Mouse (Mus musculus) retina, adult 2 months (tissue): ENCODE measurements around the gene Serpinb1c.
"Not testable (repeated sequence)": the region's sequence is repeated elsewhere in the genome, so short reads cannot be mapped to it uniquely, and the experiment has no call there.

ENCODE experiments used
- DNase-seq: peaks from one replicate; pipeline ENCODE4 v3.0.0-alpha.2; 2012; ENCODE audit warnings: low read depth, low spot score

Serpinb1c gene

GRCm38 (mm10) chr13:32898111-32898510, at the start of gene Serpinb1c:
TSS of gene Serpinb1c (minus strand) at chr13:32898211.
- no peak for DNase-seq

DNA sequence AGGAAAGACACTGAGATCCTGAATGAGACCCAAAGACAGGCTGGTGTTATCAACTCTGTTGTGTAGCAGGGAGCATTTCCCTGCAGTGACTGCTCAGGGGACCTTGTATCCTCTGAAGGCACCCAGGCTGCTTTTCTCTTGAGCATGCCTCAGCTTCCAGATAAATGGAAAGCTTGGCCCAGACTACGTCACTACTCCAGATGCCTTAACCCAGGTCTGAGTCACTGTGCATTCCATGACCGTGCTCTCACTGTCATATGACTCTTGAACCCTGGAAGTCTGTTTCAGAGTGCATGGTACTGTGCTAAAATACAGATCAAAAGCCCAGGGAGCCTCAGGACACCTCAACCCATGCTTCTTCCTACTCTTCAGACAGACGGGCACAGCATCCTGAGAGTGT, 41.2 kb upstream of the Serpinb1c start:
- not testable (repeated sequence) for DNase-seq

DNA sequence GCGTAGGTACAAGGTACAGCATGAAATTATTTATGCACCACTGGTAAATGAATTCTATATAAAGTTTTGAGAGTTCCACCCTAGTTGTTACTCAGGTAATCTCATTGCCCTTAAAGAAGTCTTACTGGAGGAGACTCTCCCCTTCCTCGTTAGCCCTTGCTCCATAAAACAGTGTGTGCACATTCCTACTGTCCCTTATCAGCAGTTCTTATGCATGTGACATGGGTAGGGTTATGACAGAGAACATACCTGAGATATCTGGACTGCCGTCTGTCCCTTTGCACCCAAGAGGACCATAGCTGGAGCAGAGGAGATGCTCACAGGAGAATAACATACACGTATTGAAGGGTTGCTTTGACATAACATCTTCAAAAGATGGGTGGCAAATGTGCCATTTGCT, 40.3 kb upstream of the Serpinb1c start:
- DNase-seq: not testable (repeated sequence)

GRCm38 (mm10) chr13:32934706-32935381, 36.8 kb upstream of the Serpinb1c start:
- no peak for DNase-seq

GRCm38 (mm10) chr13:32929107-32929750, 31.2 kb upstream of the Serpinb1c start:
- DNase-seq: no peak

GRCm38 (mm10) chr13:32927241-32927640, 29.2 kb upstream of the Serpinb1c start:
- no peak for DNase-seq

- DNase-seq: no peak
These were observed 28.6 kb upstream of the Serpinb1c start for GRCm38 (mm10) chr13:32926661-32927060.

GRCm38 (mm10) chr13:32924578-32925360, 26.8 kb upstream of the Serpinb1c start:
- DNase-seq: no peak

GRCm38 (mm10) chr13:32922622-32923021, 24.6 kb upstream of the Serpinb1c start:
- DNase-seq: no peak

DNA sequence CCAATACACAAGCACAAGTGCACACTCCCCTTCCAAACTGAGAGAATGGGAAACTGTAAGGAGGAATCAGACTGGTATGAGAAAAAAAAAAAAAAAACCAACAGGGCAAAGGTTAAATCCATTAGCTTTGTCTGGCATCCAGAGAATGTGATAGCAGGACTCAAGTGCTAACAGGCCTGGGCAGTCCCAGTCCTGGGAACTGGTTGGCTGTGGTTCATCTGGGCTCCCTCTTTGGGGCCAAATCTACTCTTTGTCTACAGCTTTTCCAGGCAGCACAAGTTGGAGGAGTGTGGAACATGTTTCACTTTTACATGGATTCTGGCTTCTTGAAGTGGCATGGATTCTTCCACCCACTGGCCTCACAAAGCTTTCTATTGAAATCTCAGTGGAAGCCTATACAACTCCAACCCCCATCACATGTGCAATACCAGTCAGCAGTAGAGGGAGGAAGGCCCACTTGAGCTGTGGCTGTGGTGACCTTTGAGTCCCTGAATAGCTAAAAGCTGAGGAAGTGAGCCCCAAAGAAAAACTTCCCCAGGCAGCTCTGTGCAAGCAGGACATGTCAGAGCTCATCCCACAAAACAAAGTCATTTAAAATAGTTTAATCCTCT, 14.9 kb upstream of the Serpinb1c start:
- no peak for DNase-seq

DNA sequence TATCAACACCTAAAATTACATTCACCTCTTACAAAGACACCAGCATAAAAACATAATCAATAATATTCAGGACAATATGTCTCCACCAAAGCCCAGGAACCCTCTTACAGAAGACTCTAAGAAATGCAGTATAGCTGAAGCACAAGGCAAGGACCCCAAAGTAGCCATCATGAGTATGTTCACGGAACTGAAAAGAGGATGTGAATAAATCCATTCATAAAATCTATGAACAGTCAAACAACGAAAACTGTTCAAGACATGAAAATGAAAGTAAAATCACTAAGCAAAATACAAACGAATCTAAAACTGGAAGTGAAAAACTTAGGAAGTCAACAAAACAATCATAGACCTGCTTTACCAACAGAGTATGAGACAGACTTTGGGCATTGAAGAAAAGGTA, 10.2 kb upstream of the Serpinb1c start:
- DNase-seq: no peak

DNA sequence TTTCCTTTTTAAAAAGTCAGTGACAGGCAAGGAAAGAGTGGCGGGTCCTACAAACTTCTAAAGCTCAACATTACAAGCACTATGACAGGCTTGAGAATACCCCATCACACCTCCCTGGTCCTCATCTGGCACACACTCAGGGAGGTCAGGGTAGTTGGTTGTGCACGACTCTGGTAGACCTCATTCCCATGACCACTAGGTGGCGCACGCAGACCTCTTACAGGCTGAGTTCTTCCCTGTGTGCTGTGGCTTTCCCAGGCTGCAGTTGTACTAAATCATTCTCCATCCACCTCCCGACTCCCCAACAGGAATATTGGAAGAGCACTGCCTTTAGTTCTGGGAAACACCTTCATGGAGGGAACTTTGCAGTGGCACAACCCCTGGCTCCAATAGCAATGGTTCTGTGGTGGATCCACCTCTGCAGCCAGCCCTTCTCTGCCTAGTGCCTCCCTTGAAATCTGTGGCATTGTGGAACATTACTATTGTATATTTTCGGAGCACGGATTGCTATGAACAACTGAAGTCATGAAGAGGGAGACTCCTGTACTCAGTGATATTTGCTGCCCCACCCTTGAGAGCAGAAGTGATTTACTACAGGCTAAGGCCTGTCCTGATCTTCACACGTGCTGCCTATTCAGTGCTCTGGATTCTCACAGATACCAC, 5.3 kb upstream of the Serpinb1c start:
- peak; percentile 54 for DNase-seq

GRCm38 (mm10) chr13:32902481-32903015, 4.5 kb upstream of the Serpinb1c start:
- DNase-seq: peak; percentile 20

- no peak for DNase-seq
These were observed 2.6 kb upstream of the Serpinb1c start for GRCm38 (mm10) chr13:32900639-32901038.

- DNase-seq: not testable (repeated sequence)
These were observed 1.1 kb upstream of the Serpinb1c start for GRCm38 (mm10) chr13:32899114-32899513.

DNA sequence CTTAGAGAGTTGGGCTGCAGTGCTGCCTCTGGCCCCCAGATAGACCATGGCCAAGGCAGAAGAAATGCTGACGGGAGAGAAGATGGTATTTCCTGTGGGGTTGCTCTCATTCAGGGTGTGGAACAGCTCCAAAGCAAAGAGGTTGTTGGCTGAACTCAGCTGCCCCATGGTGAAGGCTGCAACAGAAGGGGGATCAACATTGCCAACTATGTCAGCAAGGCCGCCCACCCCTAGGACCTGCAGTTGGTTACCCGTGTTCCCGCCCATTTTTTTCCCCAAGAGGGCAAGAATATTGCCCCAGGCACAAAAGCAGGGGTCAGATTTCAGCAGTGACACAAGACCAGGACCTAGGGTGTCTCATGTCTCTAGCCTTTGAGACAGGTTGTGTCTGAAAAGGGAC, 1.1 kb downstream of the Serpinb1c start:
- no peak for DNase-seq

- DNase-seq: no peak
These were observed 13.3 kb downstream of the Serpinb1c start for GRCm38 (mm10) chr13:32884755-32885154.

GRCm38 (mm10) chr13:32873862-32874261, 24.1 kb downstream of the Serpinb1c start:
- DNase-seq: no peak

GRCm38 (mm10) chr13:32868843-32869242, 29.2 kb downstream of the Serpinb1c start:
- no peak for DNase-seq

GRCm38 (mm10) chr13:32868233-32868632, 29.8 kb downstream of the Serpinb1c start:
- not testable (repeated sequence) for DNase-seq

DNA sequence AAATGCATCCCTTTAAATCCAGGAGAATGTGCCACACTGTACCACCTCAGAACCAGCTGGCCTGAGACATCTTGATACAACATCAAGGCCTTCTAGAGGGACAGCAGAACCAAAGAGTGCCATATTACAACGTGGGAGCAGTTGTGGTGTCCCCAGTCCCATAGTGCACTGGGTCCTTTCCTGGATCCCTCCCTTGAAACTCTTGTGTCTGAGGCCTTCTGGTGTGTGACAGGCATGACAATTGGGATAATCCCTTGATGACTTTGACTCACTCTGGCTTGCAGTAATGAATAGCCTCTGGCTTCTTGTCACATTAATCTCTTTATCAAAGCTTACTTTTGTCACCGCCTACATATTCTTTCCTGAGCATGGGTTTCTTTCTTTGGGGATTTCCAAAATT, 31.0 kb downstream of the Serpinb1c start:
- no peak for DNase-seq
